Mouse (Mus musculus) olfactory bulb, adult 2 months (tissue): Measurements from ENCODE around the gene Cfap52.

ENCODE experiments used
- CTCF ChIP-seq: fragments of 200-500 bp; IDR thresholded peaks from 2 replicates; pipeline ENCODE4 v1.5.1; 2012; ENCODE audit warnings: low read depth, mild to moderate bottlenecking, low read length, moderate library complexity; ENCODE audit not compliant: insufficient read depth
- POLR2A ChIP-seq: fragments of 200-500 bp; IDR thresholded peaks from 2 replicates; pipeline ENCODE4 v1.6.1; 2012; ENCODE audit warnings: mild to moderate bottlenecking, low read depth, low read length, moderate library complexity; ENCODE audit not compliant: insufficient read depth

DNA sequence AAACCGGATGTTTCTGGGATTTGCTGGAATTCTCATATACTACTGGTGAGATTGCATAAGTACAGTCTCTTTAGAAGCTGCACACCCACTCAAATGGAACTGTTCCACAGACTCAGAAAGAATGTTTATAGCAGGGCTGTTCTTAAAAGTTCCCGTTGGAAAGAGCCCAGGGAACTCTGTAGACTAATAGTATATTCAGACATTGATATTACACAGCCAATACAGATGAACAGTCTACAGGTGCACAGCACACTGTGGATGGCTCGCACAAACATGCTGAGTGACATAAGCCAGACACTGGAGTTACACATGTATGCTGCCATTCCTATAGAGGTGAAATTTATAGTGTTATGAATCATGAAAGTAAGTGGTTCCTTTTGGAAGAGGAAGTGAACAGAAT lies 33.5 kb upstream of the Cfap52 start:
- TF ChIP-seq CTCF: no peak
- no peak for TF ChIP-seq POLR2A
